Mouse (Mus musculus) liver, embryonic 14.5 days (tissue): Measurements from ENCODE around the gene Tbcc.

Experiments used
- CTCF ChIP-seq: IDR thresholded peaks from 2 replicates; pipeline ENCODE4 v1.5.1; 2016; ENCODE audit warnings: antibody characterized with exemption, low read depth, control low read depth
- EP300 ChIP-seq: IDR thresholded peaks from 2 replicates; pipeline ENCODE4 v1.6.1; 2016; ENCODE audit warnings: antibody characterized with exemption, low read depth

- TF ChIP-seq CTCF (no peak), EP300 (no peak)
These were observed 16.4 kb upstream of the Tbcc start for GRCm38 (mm10) chr17:46874133-46874532.
